Mouse (Mus musculus): ENCODE data around the gene Lmf1. TPM values are rescaled to one million over a fixed set of nuclear protein-coding genes. Genes with fewer than 3 reads are reported as not detected.

Gene Lmf1
- polyA plus RNA-seq, 1 experiment from 2014 or later: 24.9 TPM

DNA sequence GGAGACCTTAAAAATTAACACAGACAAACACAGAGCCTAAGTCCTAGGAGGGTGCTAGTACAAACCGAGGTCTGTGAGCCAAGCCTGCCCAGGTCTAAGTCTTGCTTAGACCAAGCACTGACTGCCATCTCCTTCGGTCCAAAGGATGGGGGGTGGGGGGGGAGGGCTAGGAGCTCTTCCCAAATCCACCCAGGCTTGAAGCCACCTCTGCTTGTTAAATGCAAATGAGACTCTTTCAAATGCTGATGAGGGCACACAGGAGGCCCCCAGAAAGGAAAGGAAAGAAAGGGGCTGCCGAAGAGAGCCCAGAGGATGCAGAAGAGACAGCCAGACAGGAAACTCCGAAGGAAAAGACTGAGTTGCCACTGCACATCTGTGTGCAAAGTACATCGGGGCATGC lies 100.9 kb downstream of the Lmf1 start:
- Histone ChIP-seq H3K9me3 (replicated peaks; ENCODE audit: control insufficient read depth, low read length) (no peaks in the 10 kb centered on the region), H3K9ac (replicated peaks; ENCODE audit: low read length) (no peak overlapping the region; the same call in 1 of the 2 replicates), H3K27me3 (ENCODE audit: control insufficient read depth, insufficient read depth, low read length) (no peaks in the 10 kb centered on the region), H3K4me3 (ENCODE audit: low read depth, low read length) (no peak overlapping the region), H3K4me2 (ENCODE audit: low read depth, low read length) (no peak overlapping the region), H3K4me1 (ENCODE audit: control insufficient read depth, insufficient read depth, low read length) (no peaks in the 10 kb centered on the region), H3K27ac (replicated peaks; ENCODE audit: low read depth, low read length) (no peak overlapping the region), H3K36me3 (replicated peaks; ENCODE audit: control insufficient read depth, insufficient read depth, low read depth, low read length) (no peaks in the 10 kb centered on the region)
- DNase-seq (ENCODE audit: low spot score) (no peak), ATAC-seq (replicated peaks; ENCODE audit: insufficient number of reproducible peaks, low FRiP score, low TSS enrichment, low read depth) (no peak)
- WGBS: 10% methylated on average over 5 of the region's 5 CpGs

DNA sequence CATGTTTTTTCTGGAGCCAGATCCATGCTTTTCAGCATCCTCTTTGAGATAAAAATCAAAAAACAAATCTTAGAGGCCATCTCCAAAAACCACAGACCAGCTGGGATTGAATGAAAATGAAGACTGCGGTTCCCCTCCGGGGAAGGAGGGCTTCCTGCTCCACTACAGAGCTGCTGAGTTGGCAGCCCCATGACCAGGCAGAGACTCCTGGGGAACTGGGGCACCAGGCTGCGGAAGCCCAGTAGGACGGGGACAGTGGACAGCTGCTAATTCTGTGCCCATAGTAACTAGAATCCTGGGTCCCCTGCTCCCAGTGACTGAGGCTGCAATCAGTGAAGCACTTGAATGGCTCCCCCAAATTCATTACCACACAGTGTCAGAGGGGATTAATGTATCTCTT lies 102.8 kb downstream of the Lmf1 start:
- no peak for ATAC-seq (replicated peaks; ENCODE audit: insufficient number of reproducible peaks, low FRiP score, low TSS enrichment, low read depth)
- WGBS: 78% methylated on average over 4 of the region's 4 CpGs

DNA sequence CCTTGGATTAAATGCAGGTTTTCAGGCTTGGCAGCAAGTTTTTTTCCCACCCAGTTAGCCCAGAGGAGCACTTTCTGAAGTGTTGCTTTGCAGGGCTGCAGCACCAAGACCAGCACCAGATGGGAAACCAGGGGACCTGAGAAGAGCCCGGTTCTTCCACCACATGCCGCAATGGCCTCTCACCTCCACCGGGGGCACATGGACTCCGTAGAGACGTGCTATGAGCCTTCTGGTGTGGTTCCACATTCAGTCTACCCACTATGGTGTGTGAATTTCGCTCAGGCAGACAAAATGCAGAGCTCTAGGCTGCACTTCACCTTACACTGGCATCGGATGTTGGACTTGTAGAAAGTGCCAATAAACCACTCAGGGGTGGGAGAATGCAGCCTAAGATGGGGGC lies 107.4 kb downstream of the Lmf1 start:
- DNase-seq (ENCODE audit: low spot score): peak; percentile 68
- Histone ChIP-seq H3K9ac (replicated peaks; ENCODE audit: low read length) (no peak overlapping the region), H3K4me1 (ENCODE audit: control insufficient read depth, insufficient read depth, low read length) (no peaks in the 10 kb centered on the region), H3K27ac (replicated peaks; ENCODE audit: low read depth, low read length) (no peak overlapping the region), H3K36me3 (replicated peaks; ENCODE audit: control insufficient read depth, insufficient read depth, low read depth, low read length) (no peaks in the 10 kb centered on the region), H3K9me3 (replicated peaks; ENCODE audit: control insufficient read depth, low read length) (no peaks in the 10 kb centered on the region), H3K4me3 (ENCODE audit: low read depth, low read length) (no peak overlapping the region), H3K4me2 (ENCODE audit: low read depth, low read length) (no peak overlapping the region), H3K27me3 (ENCODE audit: control insufficient read depth, insufficient read depth, low read length) (no peaks in the 10 kb centered on the region)
- ATAC-seq (replicated peaks; ENCODE audit: insufficient number of reproducible peaks, low FRiP score, low TSS enrichment, low read depth): no peak
- 48% methylated on average over 7 of the region's 7 CpGs for WGBS

More for the DNA sequence above, 102.8 kb downstream of the Lmf1 start:
- Histone ChIP-seq H3K9me3 (replicated peaks; ENCODE audit: control insufficient read depth, low read length) (no peaks in the 10 kb centered on the region), H3K36me3 (replicated peaks; ENCODE audit: control insufficient read depth, insufficient read depth, low read depth, low read length) (no peaks in the 10 kb centered on the region), H3K9ac (replicated peaks; ENCODE audit: low read length) (no peak overlapping the region), H3K4me1 (ENCODE audit: control insufficient read depth, insufficient read depth, low read length) (no peaks in the 10 kb centered on the region), H3K27me3 (ENCODE audit: control insufficient read depth, insufficient read depth, low read length) (no peaks in the 10 kb centered on the region), H3K4me2 (ENCODE audit: low read depth, low read length) (no peak overlapping the region), H3K4me3 (ENCODE audit: low read depth, low read length) (no peak overlapping the region), H3K27ac (replicated peaks; ENCODE audit: low read depth, low read length) (no peak overlapping the region)
- no peak for DNase-seq (ENCODE audit: low spot score)

DNA sequence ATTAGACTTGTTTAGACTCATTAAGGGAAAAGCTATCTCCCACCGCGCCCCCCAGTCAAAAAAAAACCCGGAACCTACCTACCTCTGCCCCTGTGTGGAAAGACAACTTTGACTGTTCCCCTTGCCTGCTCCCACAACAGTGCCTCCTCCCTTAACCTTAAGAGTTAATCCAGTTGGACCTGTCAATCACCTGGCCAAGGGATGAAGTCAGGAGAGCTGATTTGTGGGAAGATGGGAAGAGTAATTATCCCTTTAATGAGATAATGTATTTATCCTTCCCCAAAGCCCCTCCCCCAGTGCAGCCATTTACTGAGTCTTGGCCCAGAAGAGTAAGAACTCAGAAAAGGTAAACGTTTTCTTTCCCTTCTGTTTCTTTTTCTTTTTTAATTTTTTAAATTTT lies 110.0 kb downstream of the Lmf1 start:
- no peaks in the 10 kb centered on the region for H3K36me3 ChIP-seq (replicated peaks; ENCODE audit: control insufficient read depth, insufficient read depth, low read depth, low read length)
- no peaks in the 10 kb centered on the region for H3K4me1 ChIP-seq (ENCODE audit: control insufficient read depth, insufficient read depth, low read length)
- no peak overlapping the region for H3K4me3 ChIP-seq (ENCODE audit: low read depth, low read length)
- no peak overlapping the region for H3K4me2 ChIP-seq (ENCODE audit: low read depth, low read length)
- DNase-seq (ENCODE audit: low spot score) (no peak), ATAC-seq (replicated peaks; ENCODE audit: insufficient number of reproducible peaks, low FRiP score, low TSS enrichment, low read depth) (no peak)
- H3K27ac ChIP-seq (replicated peaks; ENCODE audit: low read depth, low read length): no peak overlapping the region
- H3K9me3 ChIP-seq (replicated peaks; ENCODE audit: control insufficient read depth, low read length): no peaks in the 10 kb centered on the region
- H3K9ac ChIP-seq (replicated peaks; ENCODE audit: low read length): no peak overlapping the region
- no peaks in the 10 kb centered on the region for H3K27me3 ChIP-seq (ENCODE audit: control insufficient read depth, insufficient read depth, low read length)
- 70% methylated on average over 4 of the region's 4 CpGs for WGBS

DNA sequence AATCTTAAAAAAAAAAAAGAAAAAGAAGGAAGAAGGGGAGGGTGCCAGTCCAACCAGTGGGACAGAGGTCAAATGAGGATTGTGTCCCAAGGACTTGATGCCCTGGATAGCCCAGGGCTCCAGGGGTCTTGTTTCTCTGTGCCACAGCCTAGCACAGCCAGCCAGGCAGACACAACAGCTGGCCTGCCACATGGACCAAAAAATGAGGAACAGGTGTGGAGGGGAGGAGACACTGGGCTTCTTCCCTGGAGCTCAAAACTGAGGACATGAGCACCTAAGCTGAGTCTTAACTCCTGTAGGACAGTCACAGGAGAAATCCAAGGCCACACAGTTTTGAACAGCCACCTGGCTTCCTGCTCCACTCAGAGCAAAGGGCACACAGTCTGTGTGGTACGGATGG lies 117.4 kb downstream of the Lmf1 start:
- 11% methylated on average over 1 of the region's 1 CpGs for WGBS
- Histone ChIP-seq H3K4me1 (ENCODE audit: control insufficient read depth, insufficient read depth, low read length) (peaks cover 5% of the 10 kb centered on the region), H3K9me3 (replicated peaks; ENCODE audit: control insufficient read depth, low read length) (no peaks in the 10 kb centered on the region), H3K9ac (replicated peaks; ENCODE audit: low read length) (no peak overlapping the region), H3K27ac (replicated peaks; ENCODE audit: low read depth, low read length) (no peak overlapping the region), H3K4me3 (ENCODE audit: low read depth, low read length) (no peak overlapping the region), H3K4me2 (ENCODE audit: low read depth, low read length) (no peak overlapping the region), H3K27me3 (ENCODE audit: control insufficient read depth, insufficient read depth, low read length) (no peaks in the 10 kb centered on the region), H3K36me3 (replicated peaks; ENCODE audit: control insufficient read depth, insufficient read depth, low read depth, low read length) (no peaks in the 10 kb centered on the region)
- peak; percentile 65 for DNase-seq (ENCODE audit: low spot score)
- no peak; the same call in 1 of the 2 replicates for ATAC-seq (replicated peaks; ENCODE audit: insufficient number of reproducible peaks, low FRiP score, low TSS enrichment, low read depth)

DNA sequence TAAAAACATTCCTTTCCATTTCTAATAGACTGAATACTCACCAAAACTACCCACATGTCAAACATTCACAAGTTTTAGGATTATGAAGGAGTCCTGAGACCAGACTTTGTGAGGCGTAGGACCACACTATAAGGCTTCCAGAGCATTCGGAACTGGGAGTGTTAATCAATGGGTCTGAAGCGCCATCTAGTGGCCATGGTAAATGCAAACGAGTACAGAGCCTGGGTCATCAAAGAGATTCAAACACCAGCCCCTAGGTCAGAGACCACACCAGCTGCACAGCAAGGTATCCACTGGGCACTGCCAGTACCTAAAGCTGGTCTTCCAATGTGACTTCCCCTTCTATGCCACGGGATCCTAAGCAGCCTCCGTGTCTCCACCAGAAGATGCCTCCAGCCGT lies 119.6 kb downstream of the Lmf1 start:
- H3K27ac ChIP-seq (replicated peaks; ENCODE audit: low read depth, low read length): no peak overlapping the region
- no peaks in the 10 kb centered on the region for H3K36me3 ChIP-seq (replicated peaks; ENCODE audit: control insufficient read depth, insufficient read depth, low read depth, low read length)
- 12% methylated on average over 7 of the region's 7 CpGs for WGBS
- DNase-seq (ENCODE audit: low spot score) (peak; percentile 92), ATAC-seq (replicated peaks; ENCODE audit: insufficient number of reproducible peaks, low FRiP score, low TSS enrichment, low read depth) (peak; percentile 65; the same call in 1 of the 2 replicates)
- peaks cover 5% of the 10 kb centered on the region for H3K4me1 ChIP-seq (ENCODE audit: control insufficient read depth, insufficient read depth, low read length)
- H3K27me3 ChIP-seq (ENCODE audit: control insufficient read depth, insufficient read depth, low read length): no peaks in the 10 kb centered on the region
- H3K4me3 ChIP-seq (ENCODE audit: low read depth, low read length): no peak overlapping the region
- no peak overlapping the region for H3K9ac ChIP-seq (replicated peaks; ENCODE audit: low read length)
- no peak overlapping the region for H3K4me2 ChIP-seq (ENCODE audit: low read depth, low read length)
- H3K9me3 ChIP-seq (replicated peaks; ENCODE audit: control insufficient read depth, low read length): no peaks in the 10 kb centered on the region

DNA sequence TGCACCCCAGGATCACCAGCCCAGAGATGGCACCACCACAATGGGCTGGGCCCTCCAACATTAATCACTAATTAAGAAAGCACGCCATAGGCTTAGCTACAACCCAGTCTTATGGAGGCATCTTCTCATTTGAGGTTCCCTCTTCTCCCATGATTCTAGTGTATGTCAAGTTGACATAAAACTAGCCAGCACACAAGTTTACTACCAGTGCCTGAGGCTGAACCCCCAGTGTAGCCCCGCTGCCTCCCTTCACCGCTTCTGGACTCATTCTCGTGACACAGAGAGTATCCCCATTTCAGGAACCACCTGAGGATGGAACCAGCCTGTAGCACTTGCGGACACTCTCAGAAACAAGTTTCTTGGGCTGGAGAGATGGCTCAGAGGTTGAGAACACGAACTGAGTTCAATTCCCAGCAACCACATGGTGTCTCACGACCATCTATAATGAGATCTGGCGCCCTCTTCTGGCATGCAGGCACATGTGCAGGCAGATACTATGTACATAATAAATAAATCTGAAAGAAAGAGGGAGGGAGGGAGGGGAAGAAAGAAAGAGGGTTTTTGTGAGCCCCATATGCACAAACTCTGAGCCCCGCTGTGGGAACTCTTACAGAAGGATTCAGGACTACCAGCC lies 122.1 kb downstream of the Lmf1 start:
- H3K4me2 ChIP-seq (ENCODE audit: low read depth, low read length): no peak overlapping the region
- no peak for ATAC-seq (replicated peaks; ENCODE audit: insufficient number of reproducible peaks, low FRiP score, low TSS enrichment, low read depth)

DNA sequence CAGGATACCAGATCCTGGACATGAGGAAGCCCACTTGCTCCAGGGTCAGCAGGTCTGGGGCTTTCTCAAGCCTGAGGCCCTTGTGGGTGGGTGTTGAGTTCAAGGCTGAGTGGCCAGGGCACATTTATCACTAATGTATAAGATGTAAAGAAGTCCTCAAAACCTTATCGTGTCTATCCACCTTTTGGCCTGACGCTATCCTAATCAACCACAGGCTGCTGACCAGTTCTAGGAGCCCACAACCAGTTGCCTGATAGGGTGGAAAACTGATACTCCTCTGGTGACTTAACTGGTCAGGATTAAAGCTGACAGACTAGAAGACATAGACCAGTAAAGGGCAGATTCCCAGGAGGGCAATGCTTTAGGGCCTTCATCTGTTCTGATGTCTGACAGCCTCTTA lies 131.1 kb downstream of the Lmf1 start:
- DNase-seq (ENCODE audit: low spot score) (no peak), ATAC-seq (replicated peaks; ENCODE audit: insufficient number of reproducible peaks, low FRiP score, low TSS enrichment, low read depth) (no peak)
- WGBS: 84% methylated on average over 2 of the region's 2 CpGs
- Histone ChIP-seq H3K27me3 (ENCODE audit: control insufficient read depth, insufficient read depth, low read length) (no peaks in the 10 kb centered on the region), H3K36me3 (replicated peaks; ENCODE audit: control insufficient read depth, insufficient read depth, low read depth, low read length) (no peaks in the 10 kb centered on the region), H3K4me1 (ENCODE audit: control insufficient read depth, insufficient read depth, low read length) (no peaks in the 10 kb centered on the region), H3K9ac (replicated peaks; ENCODE audit: low read length) (no peak overlapping the region), H3K4me2 (ENCODE audit: low read depth, low read length) (no peak overlapping the region), H3K4me3 (ENCODE audit: low read depth, low read length) (no peak overlapping the region), H3K27ac (replicated peaks; ENCODE audit: low read depth, low read length) (no peak overlapping the region), H3K9me3 (replicated peaks; ENCODE audit: control insufficient read depth, low read length) (no peaks in the 10 kb centered on the region)

More for the DNA sequence above, 122.1 kb downstream of the Lmf1 start:
- Histone ChIP-seq H3K36me3 (replicated peaks; ENCODE audit: control insufficient read depth, insufficient read depth, low read depth, low read length) (no peaks in the 10 kb centered on the region), H3K27me3 (ENCODE audit: control insufficient read depth, insufficient read depth, low read length) (no peaks in the 10 kb centered on the region), H3K4me3 (ENCODE audit: low read depth, low read length) (no peak overlapping the region), H3K27ac (replicated peaks; ENCODE audit: low read depth, low read length) (no peak overlapping the region), H3K4me1 (ENCODE audit: control insufficient read depth, insufficient read depth, low read length) (peaks cover 5% of the 10 kb centered on the region), H3K9ac (replicated peaks; ENCODE audit: low read length) (no peak overlapping the region), H3K9me3 (replicated peaks; ENCODE audit: control insufficient read depth, low read length) (no peaks in the 10 kb centered on the region)
- DNase-seq (ENCODE audit: low spot score): no peak
- WGBS: 61% methylated on average over 9 of the region's 9 CpGs

Data from embryonic facial prominence, embryonic 11.5 days (tissue).